Mouse (Mus musculus) midbrain, postnatal 0 days (tissue): Measurements from ENCODE around the gene Kdm5a. TPM values are rescaled to one million over a fixed set of nuclear protein-coding genes. Genes with fewer than 3 reads are reported as not detected.

ENCODE experiments used
- ATAC-seq: fragments of 200-750 bp; cut with Nextera tagmentation; 2 replicates; pipeline ENCODE4 v1.8.0; 2017; ENCODE audit warnings: moderate number of reproducible peaks, mild to moderate bottlenecking, moderate TSS enrichment, moderate library complexity; ENCODE audit not compliant: low FRiP score
- DNase-seq: peaks from one replicate; pipeline ENCODE4 v3.0.0-alpha.2; 2015; ENCODE audit warnings: low spot score
- H3K27ac ChIP-seq: fragments of 300-500 bp; sonication (generic); 2 replicates; pipeline ENCODE4 v1.5.1; 2014; ENCODE audit warnings: low read depth, mild to moderate bottlenecking, low read length, mixed read lengths
- H3K27me3 ChIP-seq: fragments of 300-500 bp; sonication (generic); 2 replicates; pipeline ENCODE4 v1.6.1; 2014; ENCODE audit warnings: low read length, control low read depth, mixed read lengths; ENCODE audit not compliant: insufficient read depth
- H3K36me3 ChIP-seq: fragments of 300-500 bp; sonication (generic); 2 replicates; pipeline ENCODE4 v1.6.1; 2014; ENCODE audit warnings: low read length, control low read depth, mixed read lengths; ENCODE audit not compliant: insufficient read depth
- H3K4me1 ChIP-seq: fragments of 300-500 bp; sonication (generic); 2 replicates; pipeline ENCODE4 v1.6.1; 2014; ENCODE audit warnings: mild to moderate bottlenecking, control low read depth, antibody characterized with exemption, low read length, mixed read lengths; ENCODE audit not compliant: insufficient read depth
- H3K4me2 ChIP-seq: fragments of 300-500 bp; sonication (generic); 2 replicates; pipeline ENCODE4 v1.6.1; 2014; ENCODE audit warnings: low read depth, mild to moderate bottlenecking, low read length, mixed read lengths; ENCODE audit not compliant: poor library complexity, severe bottlenecking
- H3K4me3 ChIP-seq: fragments of 300-500 bp; sonication (generic); 2 replicates; pipeline ENCODE4 v1.5.1; 2014; ENCODE audit warnings: low read depth, mild to moderate bottlenecking, low read length, moderate library complexity
- H3K9ac ChIP-seq: fragments of 300-500 bp; sonication (generic); replicated peaks from 2 replicates; pipeline ENCODE4 v1.6.1; 2014; ENCODE audit warnings: mild to moderate bottlenecking, low read length, moderate library complexity, mixed read lengths; ENCODE audit not compliant: poor library complexity, severe bottlenecking
- H3K9me3 ChIP-seq: fragments of 300-500 bp; sonication (generic); 2 replicates; pipeline ENCODE4 v1.6.1; 2016; ENCODE audit warnings: low read length, control low read depth
- CTCF ChIP-seq: IDR thresholded peaks from 2 replicates; pipeline ENCODE4 v1.5.1; 2016; ENCODE audit warnings: antibody characterized with exemption, mild to moderate bottlenecking
- WGBS: fragments of 180-500 bp; shearing (Covaris S2); extraction: QIAGEN DNeasy Blood & Tissue Kit; methylation state at CpG from one replicate; pipeline ENCODE4 v1.1.7; 2014; 5-methylcytosine and 5-hydroxymethylcytosine counted together
- polyA plus RNA-seq: library from polyadenylated mRNA; unstranded; fragments of >200 nt; fragmentation: Nextera tagmentation; extraction: Ambion mirVana; gene quantifications from 2 replicates; pipeline ENCODE4 v1.2.1, GENCODE M21; 2015
- total RNA-seq: library from RNA; depleted of rRNA; stranded (reverse); fragments of >200 nt; gene quantifications from 2 replicates; pipeline ENCODE4 v1.2.3, GENCODE M21; 2014

Gene Kdm5a
- total and polyA plus RNA-seq, 2 experiments from 2014 or later = 14.0 to 21.7 TPM

DNA sequence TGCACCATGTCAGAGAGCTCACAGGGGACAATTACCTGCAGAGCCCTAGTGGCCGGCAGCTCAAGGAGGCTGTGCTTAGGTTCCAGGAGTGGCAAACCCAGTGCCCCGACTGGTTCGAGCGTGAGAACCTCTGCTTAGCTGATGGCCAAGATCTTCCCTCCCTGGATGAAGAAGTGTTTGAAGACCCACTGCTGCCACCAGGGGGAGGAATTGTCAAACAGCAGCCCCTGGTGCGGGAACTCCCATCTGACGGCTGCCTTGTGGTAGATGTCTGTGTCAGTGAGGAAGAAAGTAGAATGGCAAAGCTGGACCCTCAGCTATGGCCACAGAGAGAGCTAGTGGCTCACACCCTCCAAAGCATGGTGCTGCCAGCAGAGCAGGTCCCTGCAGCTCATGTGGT is 117.6 kb downstream of the Kdm5a start:
- ATAC-seq (no peak), DNase-seq (no peak)
- no peaks in the 10 kb centered on the region for H3K4me1 ChIP-seq
- H3K36me3 ChIP-seq = no peaks in the 10 kb centered on the region; the same call in 1 of the 2 replicates
- TF ChIP-seq CTCF = peak; percentile 36
- no peaks in the 10 kb centered on the region for H3K9me3 ChIP-seq
- H3K27ac ChIP-seq = no peak overlapping the region
- no peak overlapping the region for H3K4me2 ChIP-seq
- H3K27me3 ChIP-seq = no peaks in the 10 kb centered on the region
- no peak overlapping the region for H3K9ac ChIP-seq
- 89% methylated on average over 6 of the region's 6 CpGs for WGBS
- H3K4me3 ChIP-seq = no peak overlapping the region

DNA sequence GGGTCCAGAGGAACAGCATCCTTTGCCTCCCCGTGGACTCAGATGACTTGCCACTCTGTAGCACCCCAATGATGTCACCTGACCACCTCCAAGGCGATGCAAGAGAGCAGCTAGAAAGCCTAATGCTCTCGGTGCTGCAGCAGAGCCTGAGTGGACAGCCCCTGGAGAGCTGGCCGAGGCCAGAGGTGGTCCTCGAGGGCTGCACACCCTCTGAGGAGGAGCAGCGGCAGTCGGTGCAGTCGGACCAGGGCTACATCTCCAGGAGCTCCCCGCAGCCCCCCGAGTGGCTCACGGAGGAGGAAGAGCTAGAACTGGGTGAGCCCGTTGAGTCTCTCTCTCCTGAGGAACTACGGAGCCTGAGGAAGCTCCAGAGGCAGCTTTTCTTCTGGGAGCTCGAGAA is 118.1 kb downstream of the Kdm5a start:
- no peak overlapping the region for H3K4me2 ChIP-seq
- no peaks in the 10 kb centered on the region for H3K4me1 ChIP-seq
- TF ChIP-seq CTCF = no peak
- H3K4me3 ChIP-seq = no peak overlapping the region
- no peak overlapping the region for H3K27ac ChIP-seq
- no peaks in the 10 kb centered on the region for H3K9me3 ChIP-seq
- no peaks in the 10 kb centered on the region; the same call in 1 of the 2 replicates for H3K36me3 ChIP-seq
- H3K27me3 ChIP-seq = no peaks in the 10 kb centered on the region
- no peak overlapping the region for H3K9ac ChIP-seq
- no peak for DNase-seq
- ATAC-seq = no peak
- WGBS = 81% methylated on average over 14 of the region's 14 CpGs

DNA sequence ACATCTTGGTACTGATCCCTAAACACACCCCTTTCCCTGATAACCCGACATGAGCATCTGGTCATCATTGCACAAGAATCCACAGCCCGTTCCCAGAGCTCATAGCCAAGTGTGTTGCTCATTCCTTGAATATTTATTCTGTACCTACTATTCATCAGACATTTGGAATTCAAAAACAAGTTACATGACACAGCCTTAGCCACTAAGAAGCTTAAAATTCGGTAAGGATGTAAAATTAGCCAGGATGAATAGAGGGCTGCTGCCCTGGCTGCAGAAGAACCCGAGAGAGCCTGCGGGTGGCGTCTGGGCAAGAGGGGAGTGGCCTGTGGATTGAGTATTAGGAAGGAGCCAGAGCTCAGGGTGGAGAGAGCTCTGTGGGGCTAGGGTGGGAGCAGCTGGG is 118.8 kb downstream of the Kdm5a start:
- no peak for TF ChIP-seq CTCF
- ATAC-seq (no peak), DNase-seq (no peak)
- WGBS = 34% methylated on average over 6 of the region's 6 CpGs
- H3K4me1 ChIP-seq = no peaks in the 10 kb centered on the region
- H3K4me3 ChIP-seq = no peak overlapping the region
- H3K36me3 ChIP-seq = no peaks in the 10 kb centered on the region; the same call in 1 of the 2 replicates
- H3K27me3 ChIP-seq = no peaks in the 10 kb centered on the region
- no peak overlapping the region for H3K9ac ChIP-seq
- no peak overlapping the region for H3K27ac ChIP-seq
- no peaks in the 10 kb centered on the region for H3K9me3 ChIP-seq
- no peak overlapping the region for H3K4me2 ChIP-seq

GRCm38 (mm10) chr6:120483211-120483626 is 119.3 kb downstream of the Kdm5a start:
- WGBS = 38% methylated on average over 8 of the region's 8 CpGs
- no peak for ATAC-seq

DNA sequence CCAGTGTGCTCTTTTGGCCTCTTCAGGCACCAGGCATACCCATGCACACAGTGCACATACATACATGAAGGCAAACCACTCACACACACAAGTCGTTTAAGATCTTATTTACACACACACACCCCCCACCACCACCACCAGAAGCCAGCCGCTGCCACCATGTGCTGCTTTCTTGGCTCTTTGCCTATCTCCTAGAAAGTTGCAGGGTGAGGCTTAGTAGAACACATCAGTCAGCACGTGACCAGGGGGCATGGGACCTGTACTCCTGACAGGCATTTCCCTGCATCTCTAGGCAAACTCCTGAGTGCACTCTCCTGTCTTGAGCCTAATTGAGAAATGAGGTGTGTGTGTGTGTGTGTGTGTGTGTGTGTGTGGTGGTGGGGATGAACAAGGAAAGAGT is 121.1 kb downstream of the Kdm5a start:
- no peaks in the 10 kb centered on the region for H3K9me3 ChIP-seq
- H3K36me3 ChIP-seq = no peaks in the 10 kb centered on the region; the same call in 1 of the 2 replicates
- no peak for TF ChIP-seq CTCF
- 82% methylated on average over 3 of the region's 3 CpGs for WGBS
- ATAC-seq = no peak
- H3K4me3 ChIP-seq = no peak overlapping the region
- no peak overlapping the region for H3K9ac ChIP-seq
- no peak overlapping the region for H3K27ac ChIP-seq
- H3K4me2 ChIP-seq = no peak overlapping the region
- no peak for DNase-seq
- no peaks in the 10 kb centered on the region for H3K27me3 ChIP-seq
- H3K4me1 ChIP-seq = no peaks in the 10 kb centered on the region

More at GRCm38 (mm10) chr6:120483211-120483626, 119.3 kb downstream of the Kdm5a start:
- Histone ChIP-seq H3K36me3 (no peaks in the 10 kb centered on the region; the same call in 1 of the 2 replicates), H3K4me2 (no peak overlapping the region), H3K27me3 (no peaks in the 10 kb centered on the region), H3K4me3 (no peak overlapping the region), H3K4me1 (no peaks in the 10 kb centered on the region), H3K9ac (no peak overlapping the region), H3K9me3 (no peaks in the 10 kb centered on the region), H3K27ac (no peak overlapping the region)
- no peak for DNase-seq
- TF ChIP-seq CTCF = peak; percentile 61

DNA sequence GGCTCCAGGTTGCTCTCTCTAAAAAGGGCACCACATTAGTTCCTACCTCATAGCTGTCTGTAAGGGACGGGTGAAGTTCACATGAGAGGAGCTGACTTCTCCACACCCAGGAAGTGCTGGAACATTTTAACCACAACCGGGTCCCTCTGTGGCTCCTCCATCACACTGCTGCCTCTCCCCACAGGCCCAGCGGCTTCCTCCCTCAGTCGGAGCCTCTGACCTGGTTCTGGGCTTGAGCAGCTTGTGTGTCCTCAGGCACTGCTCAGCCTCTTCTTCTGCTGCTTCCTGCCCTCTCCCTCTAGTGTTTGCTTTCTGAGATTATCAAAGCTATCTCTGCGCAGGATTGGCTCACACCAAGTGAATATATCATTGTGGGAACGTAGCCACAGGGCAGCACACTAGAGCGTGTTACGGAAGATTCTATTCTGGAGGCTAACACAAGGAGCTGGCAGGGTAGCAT is 122.2 kb downstream of the Kdm5a start:
- Histone ChIP-seq H3K4me2 (no peak overlapping the region), H3K4me1 (peaks cover 10% of the 10 kb centered on the region; the same call in 1 of the 2 replicates), H3K36me3 (no peaks in the 10 kb centered on the region; the same call in 1 of the 2 replicates), H3K4me3 (no peak overlapping the region), H3K27ac (no peak overlapping the region), H3K27me3 (no peaks in the 10 kb centered on the region), H3K9me3 (no peaks in the 10 kb centered on the region), H3K9ac (no peak overlapping the region)
- TF ChIP-seq CTCF = peak; percentile 35
- no peak for DNase-seq
- ATAC-seq = no peak
- 59% methylated on average over 8 of the region's 8 CpGs for WGBS
